ENCODE assay signal across 20 mouse cellular contexts in genomic region chr13:92771566-92771965, GRCm38 (mm10). TPM values are rescaled to one million over a fixed set of nuclear protein-coding genes. Genes with fewer than 3 reads are reported as not detected.
"Had no signal": no experiment of that assay in that cellular context is flagged by ENCODE, and none has a peak within 500 bp of the region (broad histone marks: within the 10 kb centered on the region; RNA-seq: fewer than 3 reads in every experiment).

No protein-coding gene starts in this region.

- H3K9me3 ChIP-seq: lung, embryonic 15.5 days; megakaryocyte, embryonic 14.5 days; midbrain, embryonic 13.5 days; midbrain, embryonic 15.5 days; neural tube, embryonic 12.5 days; stomach, embryonic 15.5 days had no signal

- H3K9ac ChIP-seq: liver, postnatal 0 days; lung, embryonic 15.5 days; midbrain, embryonic 13.5 days; midbrain, embryonic 15.5 days; neural tube, embryonic 12.5 days; stomach, embryonic 15.5 days had no signal

- H3K4me3 ChIP-seq: lung, embryonic 15.5 days; megakaryocyte, embryonic 14.5 days; midbrain, embryonic 13.5 days; midbrain, embryonic 15.5 days; neural tube, embryonic 12.5 days; stomach, embryonic 15.5 days had no signal

- H3K4me1 ChIP-seq: lung, embryonic 15.5 days; megakaryocyte, embryonic 14.5 days; midbrain, embryonic 13.5 days; midbrain, embryonic 15.5 days; stomach, embryonic 15.5 days had no signal

- DNase-seq: liver, postnatal 0 days; lung, adult 2 months; lung, postnatal 14 days; lung, postnatal 36 days; right cerebral cortex, postnatal 14 days; thymus, postnatal 14 days; thymus, postnatal 36 days had no signal

- ATAC-seq: liver, postnatal 0 days; lung, postnatal 0 days; midbrain, embryonic 13.5 days; midbrain, embryonic 15.5 days had no signal

- H3K36me3 ChIP-seq: lung, embryonic 15.5 days; midbrain, embryonic 13.5 days; midbrain, embryonic 15.5 days; neural tube, embryonic 12.5 days; stomach, embryonic 15.5 days had no signal

- H3K27ac ChIP-seq: lung, embryonic 15.5 days; macrophage; midbrain, embryonic 13.5 days; midbrain, embryonic 15.5 days; neural tube, embryonic 12.5 days; stomach, embryonic 15.5 days; stomach, postnatal 0 days had no signal

- H3K4me2 ChIP-seq: lung, embryonic 15.5 days; midbrain, embryonic 11.5 days; midbrain, embryonic 13.5 days; midbrain, embryonic 15.5 days; neural tube, embryonic 12.5 days; stomach, embryonic 15.5 days had no signal

- H3K27me3 ChIP-seq: lung, embryonic 15.5 days; midbrain, embryonic 13.5 days; midbrain, embryonic 15.5 days; neural tube, embryonic 12.5 days; stomach, embryonic 15.5 days had no signal

RNA-seq across cellular contexts. Expression of gene Thbs4, which starts 23.1 kb away (rescaled TPM):
- total RNA-seq: megakaryocyte progenitor cell, adult 5-6 weeks; monocyte, adult 5-6 weeks; neutrophil, adult 5-6 weeks had no signal
- polyA plus RNA-seq: macrophage had no signal
